Mouse (Mus musculus) lung, postnatal 10 days (tissue): Measurements from ENCODE around the gene Gm21943.
"Not testable (repeated sequence)": the region's sequence is repeated elsewhere in the genome, so short reads cannot be mapped to it uniquely, and the experiment has no call there.

Source experiments
- DNase-seq: peaks from one replicate; pipeline ENCODE4 v3.0.0; 2021

Gene Gm21943

DNA sequence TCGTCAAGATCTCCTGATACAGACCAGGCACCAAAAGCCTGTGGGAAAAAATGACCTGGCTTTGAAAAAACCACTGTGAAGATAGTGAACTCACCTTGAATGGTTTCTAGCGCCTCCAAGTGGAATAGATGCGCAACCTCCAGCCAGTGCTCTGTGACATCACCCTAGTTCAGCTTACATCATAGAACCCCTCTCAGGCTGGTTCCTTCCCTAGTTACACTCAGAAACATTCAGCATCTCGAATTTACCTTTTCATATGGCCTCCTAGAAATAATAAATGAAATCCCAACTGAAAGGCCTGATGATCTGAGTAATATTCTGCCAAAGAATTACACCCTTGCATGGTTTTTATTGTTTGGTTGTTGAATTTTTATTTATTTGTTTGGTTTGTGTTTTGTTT lies at the start of gene Gm21943:
Gene Gm21943, minus strand, starts transcription at position 101 of the 400 bp plus-strand sequence.
- not testable (repeated sequence) for DNase-seq
